In the genomic region with DNA sequence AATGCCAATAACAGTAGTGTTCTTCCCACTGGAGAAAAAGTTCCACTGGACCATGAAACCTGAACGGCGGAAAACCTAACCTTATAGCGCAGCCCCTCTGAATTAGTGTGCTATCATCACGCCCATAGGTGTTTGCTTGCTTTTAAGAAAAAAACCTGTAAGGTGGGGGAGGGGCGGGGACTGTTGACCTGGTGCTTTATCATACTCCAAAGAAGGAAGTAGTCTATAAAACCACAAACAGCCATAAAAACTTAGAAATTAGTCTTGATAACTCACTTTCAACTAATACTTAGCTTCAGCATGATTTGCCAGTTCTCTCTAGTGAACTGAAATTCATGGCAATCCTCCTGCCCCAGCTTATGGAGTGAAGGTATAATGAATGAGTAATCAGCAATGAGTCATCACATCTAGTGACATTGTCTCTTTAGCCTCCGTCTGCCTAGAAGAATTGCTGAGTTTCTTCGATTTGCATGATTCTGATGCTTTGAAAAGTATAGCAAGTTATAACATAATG, we compare ENCODE assay signal across 24 mouse cellular contexts. TPM values are rescaled to one million over a fixed set of nuclear protein-coding genes. Genes with fewer than 3 reads are reported as not detected.
DNase-seq lines count a peak whose midpoint lies in the region; ATAC-seq lines count a peak whose summit lies in the region.
"Had no signal": no experiment of that assay in that cellular context is flagged by ENCODE, and none has a peak within 500 bp of the region (broad histone marks: within the 10 kb centered on the region; RNA-seq: fewer than 3 reads in every experiment).

No protein-coding gene starts in this region.

- H3K4me1 ChIP-seq in liver, embryonic 12.5 days: peaks cover 15% of the 10 kb centered on the region
- no peaks in the 10 kb centered on the region for H3K4me1 ChIP-seq in embryonic facial prominence, embryonic 10.5 days
- H3K4me1 ChIP-seq: embryonic facial prominence, embryonic 12.5 days; forebrain, embryonic 12.5 days; hindbrain, embryonic 12.5 days had no signal

- H3K36me3 ChIP-seq in liver, embryonic 12.5 days: no peaks in the 10 kb centered on the region
- no peaks in the 10 kb centered on the region for H3K36me3 ChIP-seq in embryonic facial prominence, embryonic 10.5 days (replicated peaks)
- H3K36me3 ChIP-seq: embryonic facial prominence, embryonic 12.5 days; forebrain, embryonic 12.5 days; hindbrain, embryonic 12.5 days had no signal

- H3K9me3 ChIP-seq in liver, embryonic 12.5 days (replicated peaks): no peaks in the 10 kb centered on the region
- H3K9me3 ChIP-seq in embryonic facial prominence, embryonic 10.5 days: no peaks in the 10 kb centered on the region
- H3K9me3 ChIP-seq: embryonic facial prominence, embryonic 12.5 days; forebrain, embryonic 12.5 days; hindbrain, embryonic 12.5 days had no signal

- H3K27ac ChIP-seq in liver, embryonic 12.5 days: no peak overlapping the region
- H3K27ac ChIP-seq in embryonic facial prominence, embryonic 10.5 days (replicated peaks): no peak overlapping the region
- H3K27ac ChIP-seq: embryonic facial prominence, embryonic 12.5 days; forebrain, embryonic 12.5 days; gastrocnemius, adult 2 months; hindbrain, embryonic 12.5 days had no signal

- no peak overlapping the region for H3K4me2 ChIP-seq in liver, embryonic 12.5 days
- H3K4me2 ChIP-seq: embryonic facial prominence, embryonic 12.5 days; forebrain, embryonic 12.5 days; hindbrain, embryonic 12.5 days had no signal

- 59% methylated on average over 7 of the region's 7 CpGs for WGBS in liver, embryonic 12.5 days (ENCODE audit: insufficient replicate concordance)
- 89% methylated on average over 7 of the region's 7 CpGs for WGBS in embryonic facial prominence, embryonic 10.5 days

- no peaks in the 10 kb centered on the region for H3K27me3 ChIP-seq in liver, embryonic 12.5 days (replicated peaks)
- H3K27me3 ChIP-seq in embryonic facial prominence, embryonic 10.5 days (replicated peaks; ENCODE audit: low read depth, poor library complexity, severe bottlenecking): no peaks in the 10 kb centered on the region
- H3K27me3 ChIP-seq: embryonic facial prominence, embryonic 12.5 days; forebrain, embryonic 12.5 days; hindbrain, embryonic 12.5 days had no signal

- DNase-seq in liver: peak; percentile 23
- DNase-seq in MEL-GATA-1-ER (ENCODE audit: extremely low read depth, low read depth): peak; percentile 67
- no peak for DNase-seq in ovary, postnatal 14 days (ENCODE audit: low spot score)
- no peak for DNase-seq in urinary bladder, postnatal 36 days (ENCODE audit: low spot score in 2 of 2)
- no peak for DNase-seq in embryonic facial prominence, embryonic 10.5 days (ENCODE audit: low spot score)
- DNase-seq: adrenal gland, adult 8-10 months; adrenal gland, postnatal 36 days; cerebellum, adult 2 months; cerebellum, postnatal 10 days; embryo, embryonic 11 days; forebrain, postnatal 0 days; gastrocnemius, adult 2 months; gastrocnemius, postnatal 25 days; heart, adult 11 months; heart, postnatal 10 days; heart, postnatal 4 days had no signal

- H3K4me3 ChIP-seq in liver, embryonic 12.5 days: no peak overlapping the region
- no peak overlapping the region for H3K4me3 ChIP-seq in embryonic facial prominence, embryonic 10.5 days
- H3K4me3 ChIP-seq: embryonic facial prominence, embryonic 12.5 days; forebrain, embryonic 12.5 days; gastrocnemius, adult 2 months; hindbrain, embryonic 12.5 days had no signal

- no peak overlapping the region for H3K9ac ChIP-seq in liver, embryonic 12.5 days
- H3K9ac ChIP-seq: embryonic facial prominence, embryonic 12.5 days; forebrain, embryonic 12.5 days; forebrain, postnatal 0 days; hindbrain, embryonic 12.5 days had no signal

- no peak for ATAC-seq in liver, embryonic 12.5 days
- ATAC-seq in megakaryocyte progenitor cell, adult 5-6 weeks (replicated peaks; ENCODE audit: poor library complexity): peak; percentile 30
- ATAC-seq: CD4-positive, CD25-positive, alpha-beta regulatory T cell, adult 4 months; forebrain, postnatal 0 days; hindbrain, embryonic 16.5 days; inflammation-experienced regulatory T-cells, adult 6 months had no signal

RNA-seq across cellular contexts. Expression of a gene that starts 26.2 kb away (rescaled TPM):
- 21.3 and 21.4 TPM in 2 replicates for polyA plus RNA-seq in liver, embryonic 12.5 days (2016; fragmentation: Nextera tagmentation; extraction: Ambion mirVana)
- 158 and 172 TPM in 2 replicates for total RNA-seq in megakaryocyte progenitor cell, adult 5-6 weeks (2015)
- 119 and 151 TPM in 2 replicates for total RNA-seq in megakaryocyte progenitor cell, adult 5-6 weeks (2017)
- polyA plus RNA-seq in embryonic facial prominence, embryonic 10.5 days (2016; fragmentation: Nextera tagmentation; extraction: Ambion mirVana): 24.6 and 26.0 TPM in 2 replicates

Comparison
In these comparisons a context has a peak if more than half of its experiments do, and no peak if none do; other contexts are left out.
1. DNase-seq: peak in liver (single experiment) and MEL-GATA-1-ER (single experiment); none in ovary, postnatal 14 days (single experiment), urinary bladder, postnatal 36 days (0 of 2) and embryonic facial prominence, embryonic 10.5 days (single experiment).